Mouse (Mus musculus) myocyte (in vitro differentiated cells): ENCODE measurements around the gene Tnik. TPM values are rescaled to one million over a fixed set of nuclear protein-coding genes. Genes with fewer than 3 reads are reported as not detected.

Experiments
- H3K27me3 ChIP-seq: one replicate; pipeline ENCODE4 v1.6.1; 2011; ENCODE audit not compliant: control insufficient read depth, insufficient read depth, insufficient read length
- H3K36me3 ChIP-seq: one replicate; pipeline ENCODE4 v1.6.1; 2011; ENCODE audit not compliant: control insufficient read depth, insufficient read depth
- H3K4me2 ChIP-seq: one replicate; pipeline ENCODE4 v1.6.1; 2011; ENCODE audit warnings: low read depth, control low read depth
- H3K4me3 ChIP-seq: one replicate; pipeline ENCODE4 v1.5.1; 2011; ENCODE audit warnings: mild to moderate bottlenecking, control low read depth, moderate library complexity
- H3K79me2 ChIP-seq: one replicate; pipeline ENCODE4 v1.6.1; 2011; ENCODE audit not compliant: control insufficient read depth, insufficient read depth
- H3ac ChIP-seq: one replicate; pipeline ENCODE4 v1.6.1; 2011; ENCODE audit not compliant: control insufficient read depth, insufficient read length
- CEBPB ChIP-seq: IDR thresholded peaks from 2 replicates; pipeline ENCODE4 v1.6.1; 2011; ENCODE audit warnings: mild to moderate bottlenecking, moderate library complexity; ENCODE audit not compliant: poor library complexity, insufficient read depth, severe bottlenecking
- E2F4 ChIP-seq: IDR thresholded peaks from one replicate; pipeline ENCODE4 v1.6.1; 2011; ENCODE audit warnings: mild to moderate bottlenecking, control low read depth, moderate library complexity; ENCODE audit not compliant: insufficient read depth
- MAX ChIP-seq: IDR thresholded peaks from one replicate; pipeline ENCODE4 v1.6.1; 2011; ENCODE audit warnings: low read depth, mild to moderate bottlenecking, control low read depth
- MYOD1 ChIP-seq, 3 experiments: IDR thresholded peaks; one replicate each; pipeline ENCODE4 v1.6.1; 2011; ENCODE audit warnings: control low read depth in 2 of 3, low read depth in 2 of 3, mild to moderate bottlenecking in 2 of 3, moderate library complexity in 1 of 3; ENCODE audit not compliant: insufficient read length in 2 of 3, control insufficient read depth in 1 of 3
- MYOG ChIP-seq, 3 experiments: IDR thresholded peaks; one replicate each; pipeline ENCODE4 v1.6.1; 2011; ENCODE audit warnings: control low read depth in 2 of 3, low read depth in 2 of 3, mild to moderate bottlenecking in 2 of 3; ENCODE audit not compliant: insufficient read length in 2 of 3, control insufficient read depth in 1 of 3, insufficient read depth in 1 of 3
- POLR2A ChIP-seq: IDR thresholded peaks from one replicate; pipeline ENCODE4 v1.6.1; 2011; ENCODE audit warnings: low read depth, mild to moderate bottlenecking, control low read depth, moderate library complexity; ENCODE audit not compliant: insufficient read length
- POLR2AphosphoS2 ChIP-seq: IDR thresholded peaks from one replicate; pipeline ENCODE4 v1.6.1; 2011; ENCODE audit warnings: low read depth, control low read depth; ENCODE audit not compliant: insufficient read length
- REST ChIP-seq: IDR thresholded peaks from one replicate; pipeline ENCODE4 v1.6.1; 2011; ENCODE audit warnings: mild to moderate bottlenecking, control low read depth, moderate library complexity; ENCODE audit not compliant: insufficient read depth, insufficient read length
- SRF ChIP-seq: IDR thresholded peaks from one replicate; pipeline ENCODE4 v1.6.1; 2011; ENCODE audit warnings: low read depth; ENCODE audit not compliant: control insufficient read depth, insufficient read length
- TCF12 ChIP-seq: IDR thresholded peaks from one replicate; pipeline ENCODE4 v1.6.1; 2011; ENCODE audit warnings: mild to moderate bottlenecking, control low read depth; ENCODE audit not compliant: poor library complexity, insufficient read depth, severe bottlenecking
- TCF3 ChIP-seq: IDR thresholded peaks from one replicate; pipeline ENCODE4 v1.6.1; 2011; ENCODE audit warnings: low read depth, control low read depth; ENCODE audit not compliant: insufficient read length
- USF1 ChIP-seq: IDR thresholded peaks from one replicate; pipeline ENCODE4 v1.6.1; 2011; ENCODE audit warnings: low read depth, mild to moderate bottlenecking, control low read depth, moderate library complexity
- polyA plus RNA-seq: library from polyadenylated mRNA; unstranded; fragments of >200 nt; fragmentation: generic; extraction: Trizol; gene quantifications from one replicate; pipeline ENCODE4 v1.2.1, GENCODE M21; 2012; ENCODE audit warnings: missing spikeins

The Tnik gene
- polyA plus RNA-seq, 1 experiment = 1.8 TPM

- no peaks in the 10 kb centered on the region for H3K36me3 ChIP-seq
- H3ac ChIP-seq = no peak overlapping the region
- H3K4me3 ChIP-seq = no peak overlapping the region
- no peaks in the 10 kb centered on the region for H3K79me2 ChIP-seq
- H3K27me3 ChIP-seq = peaks cover 5% of the 10 kb centered on the region
- TF ChIP-seq E2F4 (no peak), USF1 (no peak), TCF12 (no peak)
- H3K4me2 ChIP-seq = no peak overlapping the region
These were observed 18.6 kb upstream of the Tnik start for GRCm38 (mm10) chr3:28244244-28244890.

- TF ChIP-seq POLR2A = no peak
- TF ChIP-seq SRF = no peak
- no peak for TF ChIP-seq POLR2AphosphoS2
- TF ChIP-seq REST = no peak
- TF ChIP-seq TCF12 = no peak
- TF ChIP-seq MYOG (IDR thresholded peaks at IDR 0.05; ENCODE audit: control insufficient read depth in 1 of 3, insufficient read depth in 1 of 3, insufficient read length in 2 of 3, low read depth in 2 of 3) = no peak
- TF ChIP-seq MYOD1 (IDR thresholded peaks at IDR 0.05; ENCODE audit: control insufficient read depth in 1 of 3, insufficient read length in 2 of 3, low read depth in 2 of 3) = no peak
- TF ChIP-seq TCF3 = no peak
- TF ChIP-seq MAX = no peak
- TF ChIP-seq USF1 = no peak
- TF ChIP-seq E2F4 = no peak
- H3K4me3 ChIP-seq = no peak overlapping the region
- no peaks in the 10 kb centered on the region for H3K27me3 ChIP-seq
These were observed 14.6 kb upstream of the Tnik start for GRCm38 (mm10) chr3:28248255-28248957.

GRCm38 (mm10) chr3:28255711-28256110 is 7.3 kb upstream of the Tnik start:
- Histone ChIP-seq H3K79me2 (no peaks in the 10 kb centered on the region), H3K4me2 (no peak overlapping the region), H3ac (no peak overlapping the region), H3K36me3 (no peaks in the 10 kb centered on the region), H3K4me3 (no peak overlapping the region), H3K27me3 (no peaks in the 10 kb centered on the region)
- TF ChIP-seq CEBPB (no peak), TCF12 (no peak), E2F4 (no peak), TCF3 (no peak), POLR2AphosphoS2 (no peak), POLR2A (no peak), REST (no peak), USF1 (no peak), MAX (no peak), MYOD1 (IDR thresholded peaks at IDR 0.05; ENCODE audit: control insufficient read depth in 1 of 3, insufficient read length in 2 of 3, low read depth in 2 of 3) (no peak), SRF (no peak), MYOG (IDR thresholded peaks at IDR 0.05; ENCODE audit: control insufficient read depth in 1 of 3, insufficient read depth in 1 of 3, insufficient read length in 2 of 3, low read depth in 2 of 3) (no peak)

More at GRCm38 (mm10) chr3:28248255-28248957, 14.6 kb upstream of the Tnik start:
- H3K79me2 ChIP-seq = no peaks in the 10 kb centered on the region
- H3ac ChIP-seq = no peak overlapping the region
- H3K4me2 ChIP-seq = no peak overlapping the region
- no peaks in the 10 kb centered on the region for H3K36me3 ChIP-seq

GRCm38 (mm10) chr3:28262371-28263001 is 528 bp upstream of the Tnik start:
- Histone ChIP-seq H3K27me3 (no peaks in the 10 kb centered on the region), H3K4me3 (peak overlapping the region; percentile 37), H3K4me2 (peak overlapping the region; percentile 86), H3K79me2 (no peaks in the 10 kb centered on the region), H3K36me3 (no peaks in the 10 kb centered on the region), H3ac (peak overlapping the region; percentile 0)
- TF ChIP-seq SRF (peak; percentile 54), POLR2A (no peak)
